ENCODE assay signal across 14 mouse cellular contexts in the genomic region with DNA sequence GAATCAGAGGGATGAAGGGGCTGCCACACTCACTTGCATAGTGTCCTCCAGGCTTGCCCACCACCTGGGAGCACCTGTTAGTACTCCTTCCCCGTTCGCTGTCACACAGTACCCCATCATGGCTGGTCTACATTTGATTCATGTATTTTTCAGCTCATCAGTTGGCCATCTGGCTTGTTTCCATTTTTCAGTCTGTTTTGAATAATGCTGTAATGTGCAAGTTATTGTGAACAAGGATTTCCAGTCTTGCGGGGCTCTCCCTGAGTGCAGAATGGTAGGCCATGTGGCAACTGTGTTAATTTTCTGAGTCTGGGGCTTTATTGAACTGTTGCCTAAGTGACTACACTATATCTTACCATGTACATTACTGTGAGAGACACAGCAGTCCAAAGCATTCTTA.
"Had no signal": no experiment of that assay in that cellular context is flagged by ENCODE, and none has a peak within 500 bp of the region (broad histone marks: within the 10 kb centered on the region; RNA-seq: fewer than 3 reads in every experiment).

No protein-coding gene starts in this region.

- ATAC-seq: liver, embryonic 12.5 days; midbrain, embryonic 13.5 days had no signal

- H3K27ac ChIP-seq: kidney, postnatal 0 days; limb, embryonic 15.5 days; liver, embryonic 12.5 days; macrophage; midbrain, embryonic 13.5 days; stomach, embryonic 15.5 days had no signal

- H3K4me2 ChIP-seq: limb, embryonic 15.5 days; liver, embryonic 12.5 days; midbrain, embryonic 13.5 days; stomach, embryonic 15.5 days had no signal

- H3K36me3 ChIP-seq: limb, embryonic 15.5 days; liver, embryonic 12.5 days; midbrain, embryonic 13.5 days; stomach, embryonic 15.5 days had no signal

- H3K4me1 ChIP-seq: liver, embryonic 12.5 days had no signal

- H3K9me3 ChIP-seq: limb, embryonic 15.5 days; liver, embryonic 12.5 days; midbrain, embryonic 13.5 days; stomach, embryonic 15.5 days had no signal

- H3K27me3 ChIP-seq: limb, embryonic 15.5 days; liver, embryonic 12.5 days; midbrain, embryonic 13.5 days; stomach, embryonic 15.5 days had no signal

- H3K9ac ChIP-seq: limb, embryonic 15.5 days; liver, embryonic 12.5 days; midbrain, embryonic 13.5 days; stomach, embryonic 15.5 days had no signal

- H3K4me3 ChIP-seq: limb, embryonic 15.5 days; liver, embryonic 12.5 days; midbrain, embryonic 13.5 days; stomach, embryonic 15.5 days had no signal

- DNase-seq: kidney, adult 11 months; kidney, adult 9 months; kidney, postnatal 36 days; layer of hippocampus, adult 9-11 months; layer of hippocampus, postnatal 36 days; right cerebral cortex, postnatal 14 days; thymus, adult 2 months; thymus, postnatal 25 days had no signal
